Mouse (Mus musculus): ENCODE measurements at regions not wholly inside any gene's neighbourhood (a gene's known extent, or its start where the extent isn't known, plus 50 kb on each side); places are given as distances from the start of the nearest gene placed in this dataset.

DNA sequence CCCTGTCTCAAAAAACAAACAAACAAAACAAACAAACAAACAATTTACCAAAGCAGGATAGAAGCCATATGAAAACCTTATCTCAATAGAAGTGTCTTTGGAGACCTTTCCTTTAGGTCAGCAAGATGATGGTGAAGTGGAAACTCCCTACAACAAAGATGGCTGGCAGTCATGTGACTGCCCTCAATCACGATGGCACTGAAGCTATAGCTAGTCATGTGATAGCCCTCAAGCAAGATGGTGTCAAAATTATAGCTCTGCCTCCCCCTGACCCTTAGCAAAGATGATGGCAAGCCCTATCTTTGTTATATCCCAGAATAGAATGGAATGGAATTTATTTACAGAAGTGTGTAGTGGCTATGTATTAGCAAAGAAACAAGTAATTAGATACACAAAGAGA, 423.2 kb downstream of the 1810013L24Rik start:
- H3K27me3 ChIP-seq (ENCODE audit: control insufficient read depth): no peaks in the 10 kb centered on the region
- H3K4me3 ChIP-seq (replicated peaks): no peak overlapping the region
- no peaks in the 10 kb centered on the region for H3K4me1 ChIP-seq (ENCODE audit: control insufficient read depth)
- no peaks in the 10 kb centered on the region for H3K36me3 ChIP-seq (ENCODE audit: control insufficient read depth)
- H3K9me3 ChIP-seq (ENCODE audit: control insufficient read depth, low read length): peaks cover 6% of the 10 kb centered on the region
- TF ChIP-seq GATA1 (IDR thresholded peaks at IDR 0.05; ENCODE audit: low read length) (no peak), TAL1 (IDR thresholded peaks at IDR 0.05; ENCODE audit: low read length) (no peak)

DNA sequence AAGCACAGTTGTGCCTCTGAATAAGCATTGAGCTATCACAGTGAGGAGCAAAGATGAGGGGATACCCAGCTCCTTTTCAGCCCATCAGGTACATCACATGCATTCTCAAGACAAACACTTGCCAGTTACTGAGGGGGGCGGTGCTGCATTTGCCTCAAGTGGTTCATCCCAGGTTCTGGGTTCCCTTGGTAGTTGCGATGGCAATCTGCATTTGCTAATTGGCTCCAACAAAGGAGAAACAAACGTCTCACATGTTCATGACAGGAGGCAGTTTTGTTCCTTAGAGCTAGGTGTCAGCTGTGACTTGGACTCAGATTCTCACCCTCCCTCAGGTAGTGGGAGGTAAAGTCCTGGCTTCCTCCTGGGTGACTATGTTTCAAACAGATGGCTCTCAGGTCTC, 425.5 kb downstream of the 1810013L24Rik start:
- Histone ChIP-seq H3K27me3 (ENCODE audit: control insufficient read depth) (no peaks in the 10 kb centered on the region), H3K36me3 (ENCODE audit: control insufficient read depth) (no peaks in the 10 kb centered on the region), H3K4me1 (ENCODE audit: control insufficient read depth) (no peaks in the 10 kb centered on the region), H3K9me3 (ENCODE audit: control insufficient read depth, low read length) (peaks cover 4% of the 10 kb centered on the region; the same call in 1 of the 2 replicates), H3K4me3 (replicated peaks) (no peak overlapping the region)
- TF ChIP-seq TAL1 (IDR thresholded peaks at IDR 0.05; ENCODE audit: low read length): no peak
- no peak for TF ChIP-seq GATA1 (IDR thresholded peaks at IDR 0.05; ENCODE audit: low read length)

DNA sequence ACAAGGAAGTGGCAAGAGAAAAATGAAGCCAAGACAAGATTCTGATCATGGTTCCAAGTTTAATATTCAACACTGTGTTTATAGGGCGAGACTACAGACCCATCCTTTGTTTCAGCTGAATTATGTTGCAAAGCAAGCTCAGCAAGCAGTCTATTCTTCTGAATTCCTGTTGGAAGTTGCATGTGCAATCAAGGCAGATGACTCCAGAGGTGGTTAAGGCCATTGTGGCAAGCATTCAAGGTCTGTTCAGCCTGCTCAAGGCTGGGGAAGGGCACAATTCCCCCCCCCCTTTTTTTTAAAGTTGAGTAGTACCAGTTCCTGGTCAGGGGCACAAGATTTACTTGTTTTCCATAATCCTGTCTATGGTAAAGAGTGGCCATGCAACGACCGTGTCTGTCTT, 431.1 kb downstream of the 1810013L24Rik start:
- no peaks in the 10 kb centered on the region for H3K27me3 ChIP-seq (ENCODE audit: control insufficient read depth)
- no peaks in the 10 kb centered on the region for H3K9me3 ChIP-seq (ENCODE audit: control insufficient read depth, low read length)
- no peak overlapping the region for H3K4me3 ChIP-seq (replicated peaks)
- TF ChIP-seq GATA1 (IDR thresholded peaks at IDR 0.05; ENCODE audit: low read length) (no peak), TAL1 (IDR thresholded peaks at IDR 0.05; ENCODE audit: low read length) (no peak)
- H3K4me1 ChIP-seq (ENCODE audit: control insufficient read depth): no peaks in the 10 kb centered on the region
- no peaks in the 10 kb centered on the region for H3K36me3 ChIP-seq (ENCODE audit: control insufficient read depth)

DNA sequence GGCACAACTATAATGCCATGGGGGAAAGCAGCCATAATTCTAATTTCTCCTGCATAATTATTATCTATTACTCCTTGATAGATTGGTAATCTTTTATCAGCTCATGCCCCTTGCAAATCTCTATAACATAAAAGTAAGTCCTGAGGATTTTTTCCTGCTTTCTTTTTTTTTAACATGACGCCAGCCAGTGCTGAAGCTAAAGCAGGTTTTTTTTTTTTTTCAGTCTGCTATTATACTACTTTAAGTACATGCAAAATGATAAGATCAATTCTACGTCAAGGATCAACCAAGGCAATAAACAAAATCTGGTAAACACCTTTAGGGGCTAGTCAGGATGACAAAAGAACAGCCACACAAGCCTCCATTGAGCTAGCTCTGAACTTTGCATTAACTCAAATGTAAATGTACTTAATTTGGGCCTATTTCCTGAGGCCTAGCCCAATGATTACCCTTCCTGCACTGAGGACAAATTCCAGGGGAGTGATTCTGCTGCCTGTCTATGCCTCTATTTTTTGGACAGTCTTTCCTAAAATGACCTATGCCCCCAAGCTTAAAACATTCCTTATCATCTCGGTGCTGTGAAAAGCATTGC, 434.8 kb downstream of the 1810013L24Rik start:
- Histone ChIP-seq H3K4me3 (replicated peaks) (no peak overlapping the region), H3K36me3 (ENCODE audit: control insufficient read depth) (no peaks in the 10 kb centered on the region), H3K27me3 (ENCODE audit: control insufficient read depth) (no peaks in the 10 kb centered on the region), H3K9me3 (ENCODE audit: control insufficient read depth, low read length) (no peaks in the 10 kb centered on the region), H3K4me1 (ENCODE audit: control insufficient read depth) (no peaks in the 10 kb centered on the region)
- TF ChIP-seq GATA1 (IDR thresholded peaks at IDR 0.05; ENCODE audit: low read length) (no peak), TAL1 (IDR thresholded peaks at IDR 0.05; ENCODE audit: low read length) (no peak)

DNA sequence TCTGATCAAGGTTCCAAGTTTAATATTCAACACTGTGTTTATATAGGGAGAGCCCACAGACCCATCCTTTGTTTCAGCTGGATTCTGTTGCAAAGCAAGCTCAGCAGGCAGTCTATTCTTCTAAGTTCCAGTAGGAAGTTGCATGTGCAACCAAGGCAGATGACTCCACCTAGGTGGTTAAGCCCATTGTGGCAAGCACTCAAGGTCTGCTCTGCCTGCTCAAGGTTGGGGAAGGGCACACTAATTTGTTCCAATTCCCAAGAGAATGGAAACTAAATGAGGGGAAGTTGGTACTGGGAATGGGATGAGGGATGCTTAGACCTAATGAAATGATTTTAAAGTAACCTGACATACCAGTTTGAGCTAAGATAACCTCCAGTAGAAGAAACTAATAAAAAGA, 437.3 kb downstream of the 1810013L24Rik start:
- Histone ChIP-seq H3K36me3 (ENCODE audit: control insufficient read depth) (no peaks in the 10 kb centered on the region), H3K27me3 (ENCODE audit: control insufficient read depth) (no peaks in the 10 kb centered on the region), H3K4me1 (ENCODE audit: control insufficient read depth) (no peaks in the 10 kb centered on the region), H3K9me3 (ENCODE audit: control insufficient read depth, low read length) (no peaks in the 10 kb centered on the region), H3K4me3 (replicated peaks) (no peak overlapping the region)
- TF ChIP-seq TAL1 (IDR thresholded peaks at IDR 0.05; ENCODE audit: low read length) (no peak), GATA1 (IDR thresholded peaks at IDR 0.05; ENCODE audit: low read length) (no peak)

DNA sequence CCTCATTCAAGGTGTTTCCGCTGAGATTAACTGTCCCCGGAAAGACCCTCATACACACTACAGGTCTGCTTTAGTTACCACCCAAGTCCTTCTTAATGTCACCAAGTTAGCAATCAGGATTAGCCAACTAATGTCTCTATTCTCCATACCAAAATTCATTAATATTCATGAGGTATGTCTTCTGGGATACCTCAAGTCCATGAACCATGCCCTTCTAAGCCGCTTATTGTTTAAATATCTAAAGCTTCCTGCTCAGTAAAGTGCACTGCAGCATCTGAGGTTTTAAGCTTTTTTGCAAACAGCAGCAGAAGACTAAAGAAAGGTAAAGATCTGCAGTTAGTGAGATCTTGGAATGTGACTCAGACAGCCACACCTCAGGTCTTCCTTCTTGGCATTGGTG, 440.2 kb downstream of the 1810013L24Rik start:
- no peaks in the 10 kb centered on the region for H3K4me1 ChIP-seq (ENCODE audit: control insufficient read depth)
- no peaks in the 10 kb centered on the region for H3K9me3 ChIP-seq (ENCODE audit: control insufficient read depth, low read length)
- H3K4me3 ChIP-seq (replicated peaks): no peak overlapping the region
- H3K27me3 ChIP-seq (ENCODE audit: control insufficient read depth): no peaks in the 10 kb centered on the region
- TF ChIP-seq GATA1 (IDR thresholded peaks at IDR 0.05; ENCODE audit: low read length) (no peak), TAL1 (IDR thresholded peaks at IDR 0.05; ENCODE audit: low read length) (no peak)
- H3K36me3 ChIP-seq (ENCODE audit: control insufficient read depth): no peaks in the 10 kb centered on the region

DNA sequence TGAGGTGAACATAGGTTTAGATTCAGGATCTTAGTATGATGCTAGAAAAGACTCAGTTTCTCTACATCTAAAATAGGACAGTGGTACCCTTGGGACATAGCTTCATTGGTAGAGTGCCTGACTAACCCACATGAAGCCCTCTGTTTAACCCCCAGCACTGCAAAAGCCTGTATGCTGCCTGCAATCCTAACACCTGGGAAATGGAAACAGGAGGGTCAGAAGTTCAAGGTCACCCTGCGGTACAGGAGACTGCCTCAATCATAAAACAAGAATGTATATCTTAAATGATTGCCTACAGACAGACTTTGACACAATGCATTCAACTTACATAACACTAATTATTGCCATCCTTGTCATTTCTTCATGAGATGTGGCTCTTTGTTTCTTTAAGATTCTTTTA, 440.8 kb downstream of the 1810013L24Rik start:
- TF ChIP-seq GATA1 (IDR thresholded peaks at IDR 0.05; ENCODE audit: low read length) (no peak), TAL1 (IDR thresholded peaks at IDR 0.05; ENCODE audit: low read length) (no peak)
- Histone ChIP-seq H3K4me1 (ENCODE audit: control insufficient read depth) (no peaks in the 10 kb centered on the region), H3K36me3 (ENCODE audit: control insufficient read depth) (no peaks in the 10 kb centered on the region), H3K27me3 (ENCODE audit: control insufficient read depth) (no peaks in the 10 kb centered on the region; the same call in 1 of the 2 replicates), H3K4me3 (replicated peaks) (no peak overlapping the region), H3K9me3 (ENCODE audit: control insufficient read depth, low read length) (peaks cover 3% of the 10 kb centered on the region; the same call in 1 of the 2 replicates)

DNA sequence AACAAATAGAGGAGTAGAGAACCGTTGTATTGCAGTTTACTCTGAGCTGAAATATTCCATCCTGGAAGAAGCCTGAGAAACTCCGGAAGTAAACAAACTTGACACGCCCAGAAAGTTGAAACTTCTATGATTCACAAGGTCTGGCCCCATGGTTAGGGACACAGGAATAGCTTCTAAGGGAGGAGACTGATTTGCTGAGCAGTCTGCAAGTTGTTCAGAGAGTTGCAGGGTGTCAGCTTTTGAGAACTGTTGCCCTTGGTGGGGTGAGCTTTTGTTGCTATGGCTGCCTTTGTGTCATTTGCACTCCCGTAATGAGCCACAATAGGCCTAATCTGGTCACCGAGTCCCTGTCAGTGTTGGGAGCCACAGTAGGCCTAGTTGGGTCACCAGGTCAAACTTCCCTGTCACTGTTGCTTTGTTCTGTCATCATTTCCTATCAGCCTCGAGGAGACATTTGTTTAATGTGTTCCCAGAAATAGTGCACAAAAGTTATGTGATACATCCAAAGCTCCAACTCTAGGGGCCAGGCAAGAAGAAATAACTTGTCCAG, 443.9 kb downstream of the 1810013L24Rik start:
- Histone ChIP-seq H3K4me3 (replicated peaks) (no peak overlapping the region), H3K4me1 (ENCODE audit: control insufficient read depth) (no peaks in the 10 kb centered on the region), H3K27me3 (ENCODE audit: control insufficient read depth) (no peaks in the 10 kb centered on the region; the same call in 1 of the 2 replicates), H3K36me3 (ENCODE audit: control insufficient read depth) (no peaks in the 10 kb centered on the region), H3K9me3 (ENCODE audit: control insufficient read depth, low read length) (peaks cover 3% of the 10 kb centered on the region; the same call in 1 of the 2 replicates)
- no peak for TF ChIP-seq TAL1 (IDR thresholded peaks at IDR 0.05; ENCODE audit: low read length)
- no peak for TF ChIP-seq GATA1 (IDR thresholded peaks at IDR 0.05; ENCODE audit: low read length)

DNA sequence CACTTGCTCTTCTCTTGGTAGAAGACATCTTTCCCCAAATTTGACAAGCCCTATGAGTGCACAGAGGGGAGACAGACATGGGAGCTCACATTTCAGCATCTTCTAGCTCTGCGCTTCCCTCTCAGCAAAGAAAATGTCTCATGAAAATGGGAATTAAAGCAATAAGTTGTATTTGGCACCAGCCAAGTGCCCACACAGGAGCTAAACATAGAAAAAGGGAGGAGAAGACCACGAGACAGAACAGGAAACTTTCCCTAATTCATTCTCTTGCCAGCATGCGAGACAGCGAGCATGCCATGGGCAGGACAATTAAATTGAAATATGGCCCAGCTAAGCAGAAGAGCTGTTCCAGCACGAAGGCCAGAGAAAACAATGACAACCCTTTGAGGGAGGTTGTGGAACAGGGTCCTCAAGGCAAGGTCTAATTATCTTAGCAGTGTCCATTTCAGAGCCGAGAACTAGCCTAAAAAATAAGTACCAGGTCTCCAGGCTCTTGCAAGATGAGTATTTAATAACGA, 444.7 kb downstream of the 1810013L24Rik start:
- H3K9me3 ChIP-seq (ENCODE audit: control insufficient read depth, low read length): peaks cover 3% of the 10 kb centered on the region; the same call in 1 of the 2 replicates
- no peak for TF ChIP-seq TAL1 (IDR thresholded peaks at IDR 0.05; ENCODE audit: low read length)
- no peak for TF ChIP-seq GATA1 (IDR thresholded peaks at IDR 0.05; ENCODE audit: low read length)
- H3K27me3 ChIP-seq (ENCODE audit: control insufficient read depth): no peaks in the 10 kb centered on the region; the same call in 1 of the 2 replicates
- H3K4me1 ChIP-seq (ENCODE audit: control insufficient read depth): no peaks in the 10 kb centered on the region
- no peaks in the 10 kb centered on the region for H3K36me3 ChIP-seq (ENCODE audit: control insufficient read depth)
- H3K4me3 ChIP-seq (replicated peaks): no peak overlapping the region

Data from erythroblast, embryonic 14.5 days (primary cell).